Mouse (Mus musculus) liver, embryonic 15.5 days (tissue): ENCODE results near the gene Chst14. TPM values are rescaled to one million over a fixed set of nuclear protein-coding genes. Genes with fewer than 3 reads are reported as not detected.

Source experiments
- ATAC-seq: fragments of 200-750 bp; cut with Nextera tagmentation; 2 replicates; pipeline ENCODE4 v1.8.0; 2017; ENCODE audit warnings: moderate number of reproducible peaks, mild to moderate bottlenecking, moderate library complexity; ENCODE audit not compliant: insufficient read depth
- H3K27ac ChIP-seq: fragments of 300-500 bp; sonication (generic); replicated peaks from 2 replicates; pipeline ENCODE4 v1.5.1; 2015; ENCODE audit warnings: mild to moderate bottlenecking, inconsistent platforms
- H3K27me3 ChIP-seq: fragments of 300-500 bp; sonication (generic); 2 replicates; pipeline ENCODE4 v1.6.1; 2015; ENCODE audit warnings: mild to moderate bottlenecking, inconsistent platforms
- H3K36me3 ChIP-seq: fragments of 300-500 bp; sonication (generic); replicated peaks from 2 replicates; pipeline ENCODE4 v1.6.1; 2015; ENCODE audit warnings: moderate library complexity, mild to moderate bottlenecking, inconsistent platforms
- H3K4me1 ChIP-seq: fragments of 300-500 bp; sonication (generic); replicated peaks from 2 replicates; pipeline ENCODE4 v1.6.1; 2015; ENCODE audit warnings: inconsistent platforms
- H3K4me2 ChIP-seq: fragments of 300-500 bp; sonication (generic); 2 replicates; pipeline ENCODE4 v1.6.1; 2015; ENCODE audit warnings: moderate library complexity, mild to moderate bottlenecking, inconsistent platforms
- H3K4me3 ChIP-seq: fragments of 300-500 bp; sonication (generic); replicated peaks from 2 replicates; pipeline ENCODE4 v1.5.1; 2015; ENCODE audit warnings: mild to moderate bottlenecking, inconsistent platforms
- H3K9ac ChIP-seq: fragments of 300-500 bp; sonication (generic); 2 replicates; pipeline ENCODE4 v1.6.1; 2015; ENCODE audit warnings: moderate library complexity, mild to moderate bottlenecking, inconsistent platforms
- H3K9me3 ChIP-seq: fragments of 300-500 bp; sonication (generic); replicated peaks from 2 replicates; pipeline ENCODE4 v1.6.1; 2016; ENCODE audit warnings: inconsistent platforms
- WGBS: fragments of 180-500 bp; shearing (Covaris S2); methylation state at CpG from one replicate; pipeline ENCODE4 v1.1.7; 2015; ENCODE audit warnings: mixed read lengths; ENCODE audit not compliant: insufficient replicate concordance; 5-methylcytosine and 5-hydroxymethylcytosine counted together
- polyA plus RNA-seq: library from polyadenylated mRNA; unstranded; fragments of >200 nt; fragmentation: Nextera tagmentation; extraction: Ambion mirVana; gene quantifications from 2 replicates; pipeline ENCODE4 v1.2.1, GENCODE M21; 2015

Gene Chst14
- polyA plus RNA-seq, 1 experiment from 2014 or later, result 4.5 TPM

- no peak overlapping the region for H3K4me2 ChIP-seq
- H3K9ac ChIP-seq, result no peak overlapping the region
- H3K4me3 ChIP-seq, result no peak overlapping the region
- no peak for ATAC-seq
- H3K27ac ChIP-seq, result no peak overlapping the region
- peaks cover 82% of the 10 kb centered on the region for H3K4me1 ChIP-seq
- WGBS, result 57% methylated on average over 3 of the region's 3 CpGs
- no peaks in the 10 kb centered on the region for H3K36me3 ChIP-seq
- H3K9me3 ChIP-seq, result no peaks in the 10 kb centered on the region
- peaks cover 8% of the 10 kb centered on the region for H3K27me3 ChIP-seq
Measured at GRCm38 (mm10) chr2:118907781-118908180, 18.5 kb upstream of the Chst14 start.

- ATAC-seq, result no peak
- H3K36me3 ChIP-seq, result no peaks in the 10 kb centered on the region
- no peak overlapping the region for H3K27ac ChIP-seq
- H3K4me2 ChIP-seq, result no peak overlapping the region
- no peak overlapping the region for H3K9ac ChIP-seq
- H3K4me3 ChIP-seq, result no peak overlapping the region
- H3K27me3 ChIP-seq, result no peaks in the 10 kb centered on the region
- H3K4me1 ChIP-seq, result peaks cover 82% of the 10 kb centered on the region
- H3K9me3 ChIP-seq, result no peaks in the 10 kb centered on the region
- 52% methylated on average over 1 of the region's 1 CpGs for WGBS
Measured at GRCm38 (mm10) chr2:118909151-118909550, 17.1 kb upstream of the Chst14 start.

GRCm38 (mm10) chr2:118910605-118911278, 15.6 kb upstream of the Chst14 start:
- H3K4me1 ChIP-seq, result peaks cover 76% of the 10 kb centered on the region
- 62% methylated on average over 7 of the region's 7 CpGs for WGBS
- H3K9ac ChIP-seq, result no peak overlapping the region
- no peak overlapping the region for H3K4me2 ChIP-seq
- H3K36me3 ChIP-seq, result no peaks in the 10 kb centered on the region
- no peaks in the 10 kb centered on the region for H3K9me3 ChIP-seq
- H3K4me3 ChIP-seq, result no peak overlapping the region
- H3K27ac ChIP-seq, result no peak overlapping the region
- ATAC-seq, result no peak
- H3K27me3 ChIP-seq, result no peaks in the 10 kb centered on the region

- no peaks in the 10 kb centered on the region for H3K27me3 ChIP-seq
- no peaks in the 10 kb centered on the region for H3K9me3 ChIP-seq
- H3K4me2 ChIP-seq, result no peak overlapping the region
- H3K36me3 ChIP-seq, result peaks cover 18% of the 10 kb centered on the region
- H3K27ac ChIP-seq, result no peak overlapping the region
- H3K4me1 ChIP-seq, result peaks cover 58% of the 10 kb centered on the region
- no peak for ATAC-seq
- 68% methylated on average over 8 of the region's 8 CpGs for WGBS
- no peak overlapping the region for H3K9ac ChIP-seq
- H3K4me3 ChIP-seq, result no peak overlapping the region
Measured at GRCm38 (mm10) chr2:118912706-118913105, 13.6 kb upstream of the Chst14 start.

GRCm38 (mm10) chr2:118913551-118914276, 12.6 kb upstream of the Chst14 start:
- H3K4me2 ChIP-seq, result peak overlapping the region; percentile 30
- no peak overlapping the region; the same call in 1 of the 2 replicates for H3K27ac ChIP-seq
- H3K4me3 ChIP-seq, result no peak overlapping the region; the same call in 1 of the 2 replicates
- peaks cover 52% of the 10 kb centered on the region for H3K4me1 ChIP-seq
- no peaks in the 10 kb centered on the region for H3K9me3 ChIP-seq
- H3K36me3 ChIP-seq, result peaks cover 24% of the 10 kb centered on the region
- ATAC-seq, result 0 out of 2 replicates have a peak, but pooled peaks have one; percentile 47
- H3K27me3 ChIP-seq, result no peaks in the 10 kb centered on the region
- no peak overlapping the region for H3K9ac ChIP-seq
- WGBS, result 64% methylated on average over 11 of the region's 11 CpGs

GRCm38 (mm10) chr2:118914685-118915084, 11.6 kb upstream of the Chst14 start:
- Histone ChIP-seq H3K9ac (no peak overlapping the region), H3K27ac (no peak overlapping the region), H3K36me3 (peaks cover 32% of the 10 kb centered on the region), H3K27me3 (no peaks in the 10 kb centered on the region), H3K4me1 (peaks cover 47% of the 10 kb centered on the region), H3K4me2 (no peak overlapping the region), H3K4me3 (no peak overlapping the region), H3K9me3 (no peaks in the 10 kb centered on the region)
- no peak for ATAC-seq
- 66% methylated on average over 8 of the region's 8 CpGs for WGBS

- Histone ChIP-seq H3K36me3 (peaks cover 49% of the 10 kb centered on the region), H3K4me2 (no peak overlapping the region), H3K27me3 (no peaks in the 10 kb centered on the region), H3K27ac (no peak overlapping the region), H3K4me3 (no peak overlapping the region), H3K4me1 (peaks cover 30% of the 10 kb centered on the region), H3K9ac (no peak overlapping the region), H3K9me3 (no peaks in the 10 kb centered on the region)
- WGBS, result 86% methylated on average over 17 of the region's 17 CpGs
- ATAC-seq, result no peak
Measured at GRCm38 (mm10) chr2:118916436-118916835, 9.9 kb upstream of the Chst14 start.

GRCm38 (mm10) chr2:118918543-118918942, 7.8 kb upstream of the Chst14 start:
- H3K4me1 ChIP-seq, result peaks cover 20% of the 10 kb centered on the region
- ATAC-seq, result no peak
- peaks cover 70% of the 10 kb centered on the region for H3K36me3 ChIP-seq
- no peak overlapping the region for H3K4me2 ChIP-seq
- H3K27ac ChIP-seq, result no peak overlapping the region
- no peak overlapping the region for H3K4me3 ChIP-seq
- no peaks in the 10 kb centered on the region for H3K27me3 ChIP-seq
- 89% methylated on average over 1 of the region's 1 CpGs for WGBS
- no peaks in the 10 kb centered on the region for H3K9me3 ChIP-seq
- H3K9ac ChIP-seq, result no peak overlapping the region

GRCm38 (mm10) chr2:118920428-118920827, 5.9 kb upstream of the Chst14 start:
- 81% methylated on average over 3 of the region's 3 CpGs for WGBS

GRCm38 (mm10) chr2:118925952-118926351, 344 bp upstream of the Chst14 start:
- H3K36me3 ChIP-seq, result peaks cover 31% of the 10 kb centered on the region
- peaks cover 43% of the 10 kb centered on the region for H3K4me1 ChIP-seq
- H3K27ac ChIP-seq, result peak overlapping the region; percentile 66
- peak overlapping the region; percentile 74 for H3K4me3 ChIP-seq
- H3K9ac ChIP-seq, result peak overlapping the region; percentile 70
- H3K9me3 ChIP-seq, result no peaks in the 10 kb centered on the region
- peak overlapping the region; percentile 96 for H3K4me2 ChIP-seq
- ATAC-seq, result peak; percentile 33
- WGBS, result 4% methylated on average over 6 of the region's 6 CpGs
- H3K27me3 ChIP-seq, result no peaks in the 10 kb centered on the region

More at GRCm38 (mm10) chr2:118920428-118920827, 5.9 kb upstream of the Chst14 start:
- H3K4me2 ChIP-seq, result no peak overlapping the region
- no peak overlapping the region for H3K27ac ChIP-seq
- no peak overlapping the region for H3K9ac ChIP-seq
- H3K4me1 ChIP-seq, result peaks cover 8% of the 10 kb centered on the region; the same call in 1 of the 2 replicates
- H3K9me3 ChIP-seq, result no peaks in the 10 kb centered on the region
- no peak for ATAC-seq
- no peaks in the 10 kb centered on the region for H3K27me3 ChIP-seq
- no peak overlapping the region for H3K4me3 ChIP-seq
- peaks cover 75% of the 10 kb centered on the region for H3K36me3 ChIP-seq

- H3K4me1 ChIP-seq, result peaks cover 43% of the 10 kb centered on the region
- H3K4me2 ChIP-seq, result peak overlapping the region; percentile 96
- peak overlapping the region; percentile 74 for H3K4me3 ChIP-seq
- 31% methylated on average over 31 of the region's 31 CpGs for WGBS
- peak overlapping the region; percentile 66 for H3K27ac ChIP-seq
- ATAC-seq, result no peak
- peaks cover 19% of the 10 kb centered on the region for H3K36me3 ChIP-seq
- H3K27me3 ChIP-seq, result no peaks in the 10 kb centered on the region
- H3K9me3 ChIP-seq, result no peaks in the 10 kb centered on the region
- H3K9ac ChIP-seq, result peak overlapping the region; percentile 70
Measured at GRCm38 (mm10) chr2:118926998-118927739, 873 bp downstream of the Chst14 start.
